Mouse (Mus musculus): ENCODE measurements around the gene Rgs11.

Rgs11 gene

GRCm38 (mm10) chr17:26232863-26233262 is 30.1 kb downstream of the Rgs11 start:
- peak; percentile 37 for DNase-seq (ENCODE audit: low read depth)

GRCm38 (mm10) chr17:26234386-26234785 is 31.6 kb downstream of the Rgs11 start:
- DNase-seq (ENCODE audit: low read depth), result no peak

- no peak for DNase-seq (ENCODE audit: low read depth)
These were observed 32.5 kb downstream of the Rgs11 start for GRCm38 (mm10) chr17:26235077-26235815.

GRCm38 (mm10) chr17:26237667-26238066 is 34.9 kb downstream of the Rgs11 start:
- no peak for DNase-seq (ENCODE audit: low read depth)

- no peak for DNase-seq (ENCODE audit: low read depth)
These were observed 36.8 kb downstream of the Rgs11 start for GRCm38 (mm10) chr17:26239551-26239950.

GRCm38 (mm10) chr17:26240120-26240790 is 37.5 kb downstream of the Rgs11 start:
- no peak for DNase-seq (ENCODE audit: low read depth)

- no peak for DNase-seq (ENCODE audit: low read depth)
These were observed 38.2 kb downstream of the Rgs11 start for GRCm38 (mm10) chr17:26240990-26241389.

- DNase-seq (ENCODE audit: low read depth), result peak; percentile 87
These were observed 40.8 kb downstream of the Rgs11 start for GRCm38 (mm10) chr17:26243471-26244100.

GRCm38 (mm10) chr17:26244101-26244841 is 41.5 kb downstream of the Rgs11 start, which contains the start of gene Fam234a:
Fam234a (minus strand) TSS chr17:26244242.
- DNase-seq (ENCODE audit: low read depth), result peak; percentile 96

GRCm38 (mm10) chr17:26251886-26252538 is 49.3 kb downstream of the Rgs11 start:
- peak; percentile 70 for DNase-seq (ENCODE audit: low read depth)

GRCm38 (mm10) chr17:26252539-26253251 is 49.9 kb downstream of the Rgs11 start, which contains the start of gene Luc7l:
Luc7l (plus strand) TSS chr17:26252896.
- DNase-seq (ENCODE audit: low read depth), result peak; percentile 95

GRCm38 (mm10) chr17:26253399-26253798 is 50.6 kb downstream of the Rgs11 start:
- DNase-seq (ENCODE audit: low read depth), result no peak

GRCm38 (mm10) chr17:26255313-26255712 is 52.6 kb downstream of the Rgs11 start:
- no peak for DNase-seq (ENCODE audit: low read depth)
